Mouse (Mus musculus) embryonic facial prominence, embryonic 10.5 days (tissue): ENCODE data around the gene Cdc14b. TPM values are rescaled to one million over a fixed set of nuclear protein-coding genes. Genes with fewer than 3 reads are reported as not detected.

Experiments used
- DNase-seq: peaks from one replicate; pipeline ENCODE4 v3.0.0-alpha.2; 2017; ENCODE audit warnings: low spot score
- H3K27ac ChIP-seq: fragments of 300-500 bp; sonication (generic); replicated peaks from 2 replicates; pipeline ENCODE4 v1.5.1; 2016; ENCODE audit warnings: mild to moderate bottlenecking
- H3K27me3 ChIP-seq: fragments of 300-500 bp; sonication (generic); replicated peaks from 2 replicates; pipeline ENCODE4 v1.6.1; 2016; ENCODE audit warnings: low read depth, mild to moderate bottlenecking; ENCODE audit not compliant: poor library complexity, severe bottlenecking
- H3K36me3 ChIP-seq: fragments of 300-500 bp; sonication (generic); replicated peaks from 2 replicates; pipeline ENCODE4 v1.6.1; 2016; ENCODE audit warnings: mild to moderate bottlenecking, moderate library complexity
- H3K4me1 ChIP-seq: fragments of 300-500 bp; sonication (generic); 2 replicates; pipeline ENCODE4 v1.6.1; 2016
- H3K4me3 ChIP-seq: fragments of 300-500 bp; sonication (generic); 2 replicates; pipeline ENCODE4 v1.5.1; 2016; ENCODE audit warnings: mild to moderate bottlenecking, moderate library complexity
- H3K9me3 ChIP-seq: fragments of 300-500 bp; sonication (generic); 2 replicates; pipeline ENCODE4 v1.6.1; 2016; ENCODE audit warnings: mild to moderate bottlenecking
- WGBS: fragments of 180-500 bp; shearing (Covaris S2); methylation state at CpG from one replicate; pipeline ENCODE4 v1.1.7; 2016; 5-methylcytosine and 5-hydroxymethylcytosine counted together
- polyA plus RNA-seq: library from polyadenylated mRNA; unstranded; fragments of >200 nt; fragmentation: Nextera tagmentation; extraction: Ambion mirVana; gene quantifications from 2 replicates; pipeline ENCODE4 v1.2.1, GENCODE M21; 2016

Gene Cdc14b
- polyA plus RNA-seq, 1 experiment from 2014 or later, result 28.4 TPM

- 61% methylated on average over 2 of the region's 2 CpGs for WGBS
- Histone ChIP-seq H3K36me3 (no peaks in the 10 kb centered on the region; the same call in 1 of the 2 replicates), H3K4me1 (peaks cover 44% of the 10 kb centered on the region), H3K4me3 (no peak overlapping the region), H3K27me3 (no peaks in the 10 kb centered on the region), H3K9me3 (no peaks in the 10 kb centered on the region), H3K27ac (no peak overlapping the region)
- DNase-seq, result no peak
Observed at GRCm38 (mm10) chr13:64154651-64155050, 120.4 kb downstream of the Cdc14b start.

- peak overlapping the region; percentile 95 for H3K27ac ChIP-seq
- peaks cover 50% of the 10 kb centered on the region for H3K4me1 ChIP-seq
- H3K4me3 ChIP-seq, result peak overlapping the region; percentile 96
- peak; percentile 65 for DNase-seq
- H3K9me3 ChIP-seq, result no peaks in the 10 kb centered on the region
- no peaks in the 10 kb centered on the region; the same call in 1 of the 2 replicates for H3K36me3 ChIP-seq
- H3K27me3 ChIP-seq, result no peaks in the 10 kb centered on the region
- under 1% methylated on average over 18 of the region's 18 CpGs for WGBS
Observed at GRCm38 (mm10) chr13:64153751-64154267, 121.3 kb downstream of the Cdc14b start.

GRCm38 (mm10) chr13:64153083-64153682, 121.9 kb downstream of the Cdc14b start, which contains the start of gene Zfp367:
Zfp367 (minus strand) TSS chr13:64153202.
- Histone ChIP-seq H3K36me3 (no peaks in the 10 kb centered on the region; the same call in 1 of the 2 replicates), H3K9me3 (no peaks in the 10 kb centered on the region), H3K4me1 (peaks cover 50% of the 10 kb centered on the region), H3K27me3 (no peaks in the 10 kb centered on the region), H3K4me3 (peak within 1 kb of the TSS; percentile 96), H3K27ac (peak within 1 kb of the TSS; percentile 95)
- WGBS, result under 1% methylated on average over 56 of the region's 56 CpGs
- peak; percentile 99 for DNase-seq

- Histone ChIP-seq H3K27ac (peak overlapping the region; percentile 95), H3K36me3 (no peaks in the 10 kb centered on the region; the same call in 1 of the 2 replicates), H3K9me3 (no peaks in the 10 kb centered on the region), H3K4me1 (peaks cover 50% of the 10 kb centered on the region), H3K27me3 (no peaks in the 10 kb centered on the region), H3K4me3 (peak overlapping the region; percentile 96)
- under 1% methylated on average over 61 of the region's 61 CpGs for WGBS
- DNase-seq, result no peak
Observed at GRCm38 (mm10) chr13:64152671-64153082, 122.4 kb downstream of the Cdc14b start.

GRCm38 (mm10) chr13:64152241-64152669, 122.8 kb downstream of the Cdc14b start:
- Histone ChIP-seq H3K4me3 (peak overlapping the region; percentile 96), H3K9me3 (no peaks in the 10 kb centered on the region), H3K27me3 (no peaks in the 10 kb centered on the region), H3K4me1 (peaks cover 50% of the 10 kb centered on the region), H3K27ac (peak overlapping the region; percentile 95), H3K36me3 (no peaks in the 10 kb centered on the region; the same call in 1 of the 2 replicates)
- WGBS, result under 1% methylated on average over 42 of the region's 42 CpGs
- peak; percentile 91 for DNase-seq

- Histone ChIP-seq H3K27me3 (no peaks in the 10 kb centered on the region), H3K4me3 (0 out of 2 replicates have a peak overlapping the region, but pooled peaks have one; percentile 14), H3K9me3 (no peaks in the 10 kb centered on the region), H3K4me1 (peaks cover 45% of the 10 kb centered on the region), H3K36me3 (no peaks in the 10 kb centered on the region; the same call in none of the 2 replicates), H3K27ac (no peak overlapping the region)
- no peak for DNase-seq
- 79% methylated on average over 5 of the region's 5 CpGs for WGBS
Observed at GRCm38 (mm10) chr13:64150121-64150520, 125.0 kb downstream of the Cdc14b start.

Other genes starting within 250 kb of the Cdc14b start
- gene Hsd17b3, start 186.1 kb downstream of the Cdc14b start, polyA plus RNA-seq, result not detected in 2 replicates
- 2.5 and 3.2 TPM in 2 replicates for gene Slc35d2, start 145.9 kb downstream of the Cdc14b start, polyA plus RNA-seq
- 13.5 and 14.0 TPM in 2 replicates for gene Zfp367, start 122.1 kb downstream of the Cdc14b start, polyA plus RNA-seq
- 17.4 and 19.5 TPM in 2 replicates for gene Habp4, start 113.5 kb downstream of the Cdc14b start, polyA plus RNA-seq
- gene Aaed1, start 37.4 kb upstream of the Cdc14b start, polyA plus RNA-seq, result 31.3 and 33.5 TPM in 2 replicates
- gene Ctsl, start 95.6 kb upstream of the Cdc14b start, polyA plus RNA-seq, result 121 and 132 TPM in 2 replicates
- gene Cdk20, start 157.0 kb upstream of the Cdc14b start, polyA plus RNA-seq, result 10.2 and 11.7 TPM in 2 replicates
- not detected in 2 replicates for gene Fam240b, start 222.5 kb upstream of the Cdc14b start, polyA plus RNA-seq